Mouse (Mus musculus): ENCODE measurements around the gene Ly6g6c.

Ly6g6c gene

GRCm38 (mm10) chr17:35080248-35080647 is 15.1 kb downstream of the Ly6g6c start:
- in situ Hi-C loops (cut with MboI, MseI): no loop called here

GRCm38 (mm10) chr17:35080710-35081109 is 15.5 kb downstream of the Ly6g6c start:
- in situ Hi-C loops (cut with MboI, MseI): no loop called here

DNA sequence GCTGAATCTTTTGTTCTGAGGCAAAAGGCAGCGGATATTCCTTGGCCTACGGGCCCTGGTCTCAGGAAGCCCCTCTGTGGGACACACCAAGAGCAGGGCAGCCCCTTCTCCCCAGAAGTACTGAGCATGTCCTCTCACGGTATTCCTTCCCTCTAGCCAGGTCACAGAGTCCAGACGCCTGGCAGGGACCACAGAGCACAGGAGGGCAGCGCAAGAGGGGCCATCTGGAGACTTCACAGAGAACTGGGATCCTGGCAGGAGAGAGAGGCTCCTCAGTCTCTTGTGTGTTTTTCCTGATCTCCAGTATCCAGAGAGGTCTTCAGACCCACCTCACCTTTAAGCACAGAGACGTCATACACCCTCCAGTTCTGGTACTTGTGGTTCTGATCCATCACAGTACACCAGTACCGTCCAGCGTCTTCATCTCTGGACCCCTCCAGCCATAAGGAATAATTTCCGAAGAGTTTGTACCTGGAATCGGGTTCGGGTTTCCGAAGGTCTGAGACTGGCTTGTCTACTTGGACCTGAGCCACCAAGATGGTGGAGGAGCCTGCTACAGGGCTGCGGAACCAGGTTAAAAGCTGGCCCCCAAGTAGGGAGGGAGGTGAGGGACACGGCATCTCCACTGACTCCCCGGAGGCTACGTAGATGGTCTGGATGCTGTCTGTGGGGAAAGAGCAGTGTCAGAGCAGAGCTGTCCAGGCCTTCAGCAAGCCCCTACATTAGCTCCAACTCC is 17.8 kb downstream of the Ly6g6c start:
- in situ Hi-C loops (cut with MboI, MseI): no loop called here

DNA sequence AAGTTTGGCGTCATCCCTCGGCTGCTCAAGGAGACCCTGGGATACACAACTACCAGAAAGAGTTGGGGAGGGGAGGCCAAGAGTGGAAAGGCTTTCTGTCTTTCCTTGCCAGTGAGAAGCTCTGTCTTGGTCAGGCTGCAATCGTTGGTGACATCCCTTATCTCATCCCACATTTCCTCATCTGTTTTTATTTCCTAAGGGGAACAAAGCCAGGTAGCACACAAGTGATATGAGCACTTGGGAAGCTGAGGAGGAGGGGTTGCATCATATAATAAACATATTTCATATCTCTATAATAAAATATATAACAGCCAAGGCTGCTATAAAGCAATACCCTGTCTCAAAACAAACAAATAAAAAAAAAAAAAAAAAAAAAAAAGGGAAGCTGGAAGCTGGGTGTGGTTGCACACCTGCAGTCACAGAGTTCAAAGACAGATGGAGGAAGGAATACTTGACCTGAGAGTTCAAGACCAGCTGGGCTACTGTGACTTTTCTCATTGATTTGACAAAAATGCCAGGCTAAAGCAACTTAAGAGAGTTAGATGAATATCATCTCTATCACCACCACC is 18.8 kb downstream of the Ly6g6c start:
- in situ Hi-C loops (cut with MboI, MseI): no loop called here

DNA sequence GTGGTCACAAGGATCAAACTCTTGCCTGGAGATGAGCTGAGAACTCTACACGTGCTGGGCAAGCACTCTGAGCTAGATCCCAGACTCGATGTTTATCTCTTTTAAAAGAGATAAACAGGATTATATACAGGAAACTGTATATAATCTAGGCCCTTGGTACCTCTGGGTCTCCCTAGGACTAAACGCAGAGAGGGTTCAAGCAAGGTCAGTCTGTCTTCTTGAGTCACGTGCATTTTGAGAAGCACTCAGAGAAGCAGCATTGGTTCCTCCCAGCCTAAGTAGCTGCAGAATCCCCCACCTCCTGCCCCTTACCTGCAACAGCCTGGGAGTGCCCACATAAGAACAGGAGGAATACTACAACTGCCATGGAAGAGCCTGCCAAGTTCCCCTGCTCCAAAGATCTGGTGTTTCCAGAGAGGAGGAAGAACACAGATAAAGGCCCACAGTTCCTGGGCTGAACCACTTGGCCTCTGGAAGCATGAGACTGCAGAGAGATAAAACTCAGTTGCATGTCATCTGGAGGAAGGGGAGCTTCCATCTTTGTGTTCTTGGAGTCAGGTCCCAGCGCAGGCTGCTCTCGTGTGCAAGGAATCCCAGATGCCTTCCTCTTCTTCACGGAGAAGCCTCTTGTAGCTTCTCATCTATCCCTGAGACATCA is 20.1 kb downstream of the Ly6g6c start, which contains the start of gene Ly6g6f:
Gene Ly6g6f (minus strand): TSS at position 403 of the 658 bp plus-strand sequence.
- in situ Hi-C loops (cut with MboI, MseI): no loop called here

DNA sequence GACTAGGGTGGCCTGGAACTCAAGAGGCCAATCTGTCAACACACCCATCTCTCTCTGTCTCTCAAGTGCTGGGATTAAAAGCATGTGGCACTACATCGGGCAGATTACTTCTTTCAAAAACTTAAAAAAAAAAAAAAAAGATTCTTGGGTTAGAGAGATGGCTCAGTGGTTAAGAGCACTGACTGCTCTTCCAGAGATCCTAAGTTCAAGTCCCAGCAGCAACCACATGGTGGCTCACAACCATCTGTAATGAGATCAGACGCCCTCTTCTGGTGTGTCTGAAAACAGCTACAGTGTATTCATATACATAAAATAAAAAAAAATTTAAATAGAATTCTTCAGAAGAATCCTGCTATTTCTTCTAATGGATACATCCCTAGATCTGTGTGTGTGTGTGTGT is 23.0 kb downstream of the Ly6g6c start:
- in situ Hi-C loops (cut with MboI, MseI): no loop called here

GRCm38 (mm10) chr17:35088825-35089644 is 23.8 kb downstream of the Ly6g6c start, which contains the start of gene Abhd16a:
Gene Abhd16a, plus strand, starts transcription at chr17:35089263.
- in situ Hi-C loops (cut with MboI, MseI): no loop called here

DNA sequence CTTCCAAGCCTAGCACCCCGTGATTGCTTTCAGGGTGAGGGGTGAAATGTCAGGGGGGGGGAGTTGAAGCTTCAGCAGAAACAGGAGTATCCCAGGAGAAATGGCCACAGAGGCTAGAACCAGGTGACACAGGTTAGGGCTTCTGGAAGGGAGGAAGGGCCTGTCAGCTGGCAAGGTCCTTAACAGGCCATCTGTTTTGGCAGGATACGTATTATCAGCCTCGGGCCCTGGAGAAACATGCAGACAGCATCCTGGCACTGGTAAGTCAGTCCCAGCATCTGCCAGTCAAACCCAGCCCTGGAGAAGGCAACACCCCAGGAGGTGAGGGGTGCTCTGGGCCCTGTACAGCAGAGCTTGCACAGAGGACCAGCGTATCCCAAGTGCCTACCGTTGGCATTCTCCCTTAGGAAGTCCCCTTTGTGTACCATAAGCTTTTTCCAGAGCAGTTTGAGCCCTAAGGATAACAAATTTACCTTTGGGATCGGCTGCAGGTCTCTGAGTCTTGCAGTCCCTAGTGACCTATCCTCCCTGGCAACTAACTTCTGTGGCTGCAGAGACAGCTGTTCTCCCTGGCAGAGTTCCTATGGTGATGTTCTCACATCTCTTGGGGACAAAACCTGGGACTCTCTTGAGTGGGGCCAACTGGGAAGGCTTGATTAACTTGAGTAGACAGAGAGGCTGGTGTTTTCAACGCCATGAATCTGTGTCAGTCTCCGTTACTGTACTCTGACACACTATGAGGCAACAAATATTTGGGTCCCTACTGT is 25.2 kb downstream of the Ly6g6c start:
- in situ Hi-C loops (cut with MboI, MseI): no loop called here

GRCm38 (mm10) chr17:35092403-35093198 is 27.4 kb downstream of the Ly6g6c start:
- in situ Hi-C loops (cut with MboI, MseI): no loop called here

- in situ Hi-C loops (cut with MboI, MseI): no loop called here
These were observed 29.5 kb downstream of the Ly6g6c start for GRCm38 (mm10) chr17:35094475-35095365.

- in situ Hi-C loops (cut with MboI, MseI): no loop called here
These were observed 31.4 kb downstream of the Ly6g6c start for GRCm38 (mm10) chr17:35096597-35096996.

DNA sequence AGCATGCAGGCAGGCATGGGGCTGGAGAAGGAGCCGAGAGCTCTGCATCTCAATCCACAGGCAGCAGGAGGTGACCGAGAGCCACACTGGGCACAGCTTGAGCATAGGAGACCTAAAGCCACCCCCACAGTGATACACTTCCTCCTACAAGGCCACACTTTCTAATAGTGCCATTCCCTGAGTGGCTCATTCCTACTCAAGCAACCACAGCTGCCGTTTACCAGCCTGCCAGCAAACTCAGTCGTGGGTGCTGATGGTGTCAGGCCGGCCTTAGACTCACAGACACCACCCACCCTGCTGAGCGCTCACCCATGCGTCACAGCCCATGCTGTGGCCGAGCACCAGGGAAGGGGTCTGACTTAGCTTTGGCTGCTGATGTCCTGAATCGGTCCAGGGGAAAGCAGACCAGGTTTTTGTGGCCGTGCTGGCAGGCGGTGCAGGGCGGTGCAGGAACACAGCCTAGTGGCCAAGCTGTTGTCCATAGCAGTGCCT is 32.0 kb downstream of the Ly6g6c start:
- in situ Hi-C loops (cut with MboI, MseI): no loop called here

DNA sequence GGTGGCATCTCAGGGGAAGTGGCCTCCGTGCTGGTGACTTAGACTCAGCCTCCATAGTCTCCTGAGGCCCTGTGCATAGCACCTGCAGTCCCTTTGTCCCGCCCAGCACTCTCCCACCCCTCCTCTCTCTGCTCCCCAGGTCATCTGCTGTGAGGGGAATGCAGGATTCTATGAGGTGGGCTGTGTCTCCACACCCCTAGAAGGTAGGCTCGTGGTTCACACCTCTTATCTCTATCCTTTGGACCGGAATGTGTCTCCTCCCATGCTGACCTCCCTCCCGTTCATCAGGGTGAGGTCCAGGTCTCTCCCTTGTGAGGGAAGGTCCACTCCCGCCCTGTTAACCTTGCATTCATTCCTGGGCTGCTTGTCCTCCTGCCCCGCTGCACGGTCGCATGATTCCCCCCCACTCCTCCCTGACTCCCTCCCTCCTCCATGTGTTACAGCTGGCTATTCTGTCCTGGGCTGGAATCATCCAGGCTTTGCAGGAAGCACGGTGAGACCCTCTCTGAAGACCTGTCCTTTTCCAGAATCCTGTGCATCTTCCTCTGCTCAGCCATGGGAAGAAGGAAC is 35.1 kb downstream of the Ly6g6c start:
- in situ Hi-C loops (cut with MboI, MseI): no loop called here

DNA sequence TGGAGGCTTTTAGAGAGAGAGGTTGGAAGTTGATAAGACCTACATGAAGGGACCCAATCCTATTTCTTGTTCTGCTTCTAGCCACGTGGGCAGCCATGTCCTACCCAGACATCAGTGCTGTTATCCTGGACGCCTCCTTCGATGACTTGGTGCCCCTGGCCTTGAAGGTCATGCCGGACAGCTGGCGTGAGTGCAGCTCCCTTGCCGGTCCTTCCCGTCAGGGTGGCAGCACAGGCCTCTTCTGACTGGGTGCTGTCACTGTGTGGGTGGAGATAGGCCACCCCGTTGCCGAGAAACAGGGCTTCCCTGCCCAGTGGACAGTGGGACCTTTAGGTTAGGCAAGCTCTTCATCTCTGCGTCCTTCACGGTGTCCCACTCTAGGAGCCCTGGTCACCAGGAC is 36.0 kb downstream of the Ly6g6c start:
- in situ Hi-C loops (cut with MboI, MseI): no loop called here

GRCm38 (mm10) chr17:35102299-35102698 is 37.1 kb downstream of the Ly6g6c start:
- in situ Hi-C loops (cut with MboI, MseI): no loop called here

GRCm38 (mm10) chr17:35103221-35103690 is 38.1 kb downstream of the Ly6g6c start:
- in situ Hi-C loops (cut with MboI, MseI): no loop called here

GRCm38 (mm10) chr17:35104079-35104478 is 38.9 kb downstream of the Ly6g6c start:
- in situ Hi-C loops (cut with MboI, MseI): no loop called here

- in situ Hi-C loops (cut with MboI, MseI): no loop called here
These were observed 39.6 kb downstream of the Ly6g6c start for GRCm38 (mm10) chr17:35104754-35105153.
